In the genomic region with DNA sequence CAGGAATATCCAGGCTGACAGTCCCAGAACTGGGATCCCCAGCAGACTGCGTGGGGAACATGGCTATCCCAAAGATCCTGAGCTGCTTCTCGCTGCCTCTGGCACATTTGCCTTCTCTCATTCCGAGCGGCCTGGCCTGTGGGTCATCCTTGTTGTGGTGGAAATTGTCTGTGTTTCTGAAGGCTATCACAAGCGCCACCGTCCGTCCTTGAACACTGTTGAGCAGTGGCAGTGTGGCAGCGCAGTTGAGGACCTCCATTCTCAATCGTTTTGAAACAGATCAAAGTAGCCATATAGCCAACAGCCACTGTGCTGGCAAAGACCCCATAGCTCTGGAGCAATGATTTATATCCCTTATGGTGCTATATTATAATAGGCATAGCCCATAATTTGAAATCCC, we compare ENCODE assay signal across 22 mouse cellular contexts. TPM values are rescaled to one million over a fixed set of nuclear protein-coding genes. Genes with fewer than 3 reads are reported as not detected.
"Had no signal": no experiment of that assay in that cellular context is flagged by ENCODE, and none has a peak within 500 bp of the region (broad histone marks: within the 10 kb centered on the region; RNA-seq: fewer than 3 reads in every experiment).

No protein-coding gene starts in this region.

- DNase-seq: kidney, postnatal 10 days; left cerebral cortex, postnatal 4 days; lung, adult 18-20 months; retina, postnatal 1 day; right cerebral cortex, postnatal 4 days; spleen, adult 18-20 months; thymus, postnatal 4 days had no signal

- H3K9ac ChIP-seq: limb, embryonic 13.5 days; liver, embryonic 14.5 days; midbrain, embryonic 12.5 days; neural tube, embryonic 13.5 days; stomach, embryonic 15.5 days had no signal

- H3K4me3 ChIP-seq: limb, embryonic 13.5 days; midbrain, embryonic 12.5 days; neural tube, embryonic 13.5 days; stomach, embryonic 15.5 days had no signal

- H3K4me2 ChIP-seq: limb, embryonic 13.5 days; midbrain, embryonic 12.5 days; neural tube, embryonic 13.5 days; stomach, embryonic 15.5 days had no signal

- H3K27ac ChIP-seq: limb, embryonic 13.5 days; liver, embryonic 14.5 days; midbrain, embryonic 12.5 days; neural tube, embryonic 13.5 days; stomach, embryonic 15.5 days had no signal

- ATAC-seq: midbrain, embryonic 16.5 days had no signal

- H3K36me3 ChIP-seq: limb, embryonic 13.5 days; midbrain, embryonic 12.5 days; neural tube, embryonic 13.5 days; stomach, embryonic 15.5 days had no signal

- H3K9me3 ChIP-seq: limb, embryonic 13.5 days; midbrain, embryonic 12.5 days; neural tube, embryonic 13.5 days; stomach, embryonic 15.5 days had no signal

- H3K4me1 ChIP-seq: midbrain, embryonic 12.5 days had no signal

- H3K27me3 ChIP-seq: limb, embryonic 13.5 days; midbrain, embryonic 12.5 days; neural tube, embryonic 13.5 days; stomach, embryonic 15.5 days had no signal

RNA-seq across cellular contexts. Expression of gene Rab17, which starts 39.3 kb away (rescaled TPM):
- total RNA-seq: layer of hippocampus, adult 8-10 months; layer of hippocampus, postnatal 14 days; left cerebral cortex, adult 18-20 months; left cerebral cortex, postnatal 4 days had no signal
- polyA plus RNA-seq: midbrain, embryonic 12.5 days had no signal

RNA-seq across cellular contexts. Expression of gene Prlh, which starts 55.8 kb away (rescaled TPM):
- total RNA-seq: layer of hippocampus, adult 8-10 months; layer of hippocampus, postnatal 14 days; left cerebral cortex, adult 18-20 months; left cerebral cortex, postnatal 10 days; left cerebral cortex, postnatal 4 days; liver, adult 2 months; megakaryocyte-erythroid progenitor cell, adult 5-6 weeks had no signal
- polyA plus RNA-seq: large intestine, adult 2 months; limb, embryonic 13.5 days; liver, adult 2 months; liver, embryonic 14.5 days; lung, embryonic 16.5 days; midbrain, embryonic 12.5 days; midbrain, embryonic 16.5 days; neural tube, embryonic 13.5 days; stomach, embryonic 15.5 days; testis, adult 2 months had no signal
